Mouse (Mus musculus): Measurements from ENCODE around the gene Spaca4.

DNA sequence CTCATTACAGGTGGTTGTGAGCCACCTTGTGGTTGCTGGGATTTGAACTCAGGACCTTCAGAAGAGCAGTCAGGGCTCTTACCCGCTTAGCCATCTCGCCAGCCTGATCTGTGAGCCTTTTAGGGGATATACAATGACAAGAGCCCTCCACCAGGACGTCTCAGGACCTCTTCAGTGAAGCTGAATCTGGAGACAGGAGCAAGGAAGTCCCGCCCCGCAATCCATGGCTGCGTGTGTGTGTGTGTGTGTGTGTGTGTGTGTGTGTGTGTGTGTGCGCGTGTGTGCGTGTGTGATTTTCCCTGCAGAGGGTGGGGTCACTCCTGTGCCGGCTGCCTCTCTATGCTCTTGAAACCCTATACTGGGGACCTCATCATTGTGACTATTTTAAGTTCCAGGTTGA lies 14.2 kb upstream of the Spaca4 start:
- TF ChIP-seq CTCF (IDR thresholded peaks at IDR 0.05; ENCODE audit: borderline replicate concordance, extremely low read depth, insufficient read depth, insufficient read length) (no peak), POLR2A (IDR thresholded peaks at IDR 0.05; ENCODE audit: borderline replicate concordance, extremely low read depth, insufficient read depth, insufficient read length, poor library complexity, severe bottlenecking) (no peak)
